ENCODE assay signal across 14 mouse cellular contexts in the genomic region with DNA sequence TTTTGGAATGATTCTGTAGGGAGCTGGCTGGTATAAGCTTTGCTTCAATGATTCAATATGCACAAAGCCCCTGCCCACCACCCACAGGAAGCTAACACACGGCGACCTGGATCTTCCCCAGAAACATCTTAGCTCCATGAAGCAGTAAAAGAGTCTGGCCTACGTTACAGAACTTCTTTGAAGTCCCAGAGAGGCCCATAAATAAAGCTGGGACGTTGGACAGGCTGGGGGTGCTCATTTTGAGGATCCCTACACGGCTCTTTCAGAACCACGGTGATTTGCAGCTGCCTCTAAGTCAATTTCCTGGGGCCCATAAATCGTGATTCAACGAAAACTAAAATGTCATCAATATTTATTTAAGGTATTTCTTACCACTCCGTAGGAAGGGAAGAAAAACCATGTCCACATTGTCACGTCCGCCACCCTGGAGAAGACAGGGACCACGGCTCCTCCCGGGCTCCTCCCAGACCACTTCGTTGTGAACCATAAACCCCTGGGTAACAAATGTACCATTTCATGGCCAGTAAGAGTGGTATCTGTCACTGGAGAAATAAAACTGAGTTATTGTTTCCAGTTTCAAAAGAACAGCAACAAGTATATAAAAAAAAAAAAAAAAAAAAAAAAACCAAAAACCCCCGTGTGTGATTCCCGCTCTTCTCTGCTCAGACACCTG.
DNase-seq lines count a peak whose midpoint lies in the region; ATAC-seq and TF ChIP-seq lines count a peak whose summit lies in the region.
"Had no signal": no experiment of that assay in that cellular context is flagged by ENCODE, and none has a peak within 500 bp of the region (broad histone marks: within the 10 kb centered on the region; RNA-seq: fewer than 3 reads in every experiment).

No protein-coding gene starts in this region.

- peaks cover 5% of the 10 kb centered on the region; the same call in 1 of the 2 replicates for H3K27me3 ChIP-seq in kidney, postnatal 0 days (ENCODE audit: insufficient read depth, low read length)
- no peaks in the 10 kb centered on the region for H3K27me3 ChIP-seq in midbrain, embryonic 11.5 days (ENCODE audit: control insufficient read depth, insufficient read depth, low read length)
- H3K27me3 ChIP-seq in neural tube, embryonic 15.5 days (replicated peaks): peaks cover 21% of the 10 kb centered on the region

- no peaks in the 10 kb centered on the region for H3K36me3 ChIP-seq in kidney, postnatal 0 days (ENCODE audit: insufficient read depth, low read length)
- H3K36me3 ChIP-seq in midbrain, embryonic 11.5 days (ENCODE audit: control insufficient read depth, insufficient read depth, low read length): no peaks in the 10 kb centered on the region
- H3K36me3 ChIP-seq in neural tube, embryonic 15.5 days: no peaks in the 10 kb centered on the region
- H3K36me3 ChIP-seq: G1E; intestine, embryonic 15.5 days had no signal

- H3K27ac ChIP-seq in kidney, postnatal 0 days: no peak overlapping the region
- no peak overlapping the region for H3K27ac ChIP-seq in midbrain, embryonic 11.5 days (ENCODE audit: low read depth, low read length)
- H3K27ac ChIP-seq in neural tube, embryonic 15.5 days (replicated peaks): no peak overlapping the region
- H3K27ac ChIP-seq: forebrain, embryonic 13.5 days; gastrocnemius, adult 2 months; intestine, embryonic 15.5 days had no signal

- H3K9me3 ChIP-seq in kidney, postnatal 0 days (replicated peaks; ENCODE audit: low read length): no peaks in the 10 kb centered on the region
- H3K9me3 ChIP-seq in midbrain, embryonic 11.5 days (ENCODE audit: control insufficient read depth, low read length): no peaks in the 10 kb centered on the region
- H3K9me3 ChIP-seq in neural tube, embryonic 15.5 days (replicated peaks): no peaks in the 10 kb centered on the region
- H3K9me3 ChIP-seq: forebrain, embryonic 13.5 days; G1E; intestine, embryonic 15.5 days had no signal

- no peak overlapping the region for H3K4me3 ChIP-seq in kidney, postnatal 0 days (replicated peaks; ENCODE audit: low read depth, low read length)
- no peak overlapping the region for H3K4me3 ChIP-seq in midbrain, embryonic 11.5 days (ENCODE audit: low read depth, low read length)
- H3K4me3 ChIP-seq in neural tube, embryonic 15.5 days (replicated peaks): no peak overlapping the region
- H3K4me3 ChIP-seq: forebrain, embryonic 13.5 days; gastrocnemius, adult 2 months; intestine, embryonic 15.5 days had no signal

- no peak overlapping the region; the same call in 1 of the 2 replicates for H3K4me2 ChIP-seq in kidney, postnatal 0 days (ENCODE audit: low read length)
- H3K4me2 ChIP-seq in midbrain, embryonic 11.5 days: peak overlapping the region; percentile 20; the same call in 1 of the 2 replicates
- H3K4me2 ChIP-seq in neural tube, embryonic 15.5 days: peak overlapping the region; percentile 49
- H3K4me2 ChIP-seq: intestine, embryonic 15.5 days had no signal

- ATAC-seq in kidney, postnatal 0 days (replicated peaks; ENCODE audit: low FRiP score, low read depth): peak; percentile 78
- no peak for ATAC-seq in midbrain, embryonic 11.5 days (ENCODE audit: low FRiP score)
- no peak for ATAC-seq in neural tube, embryonic 15.5 days (ENCODE audit: low FRiP score)
- ATAC-seq: forebrain, embryonic 13.5 days; intestine, embryonic 15.5 days had no signal

- TF ChIP-seq CTCF in kidney, postnatal 0 days (IDR thresholded peaks at IDR 0.05; ENCODE audit: low read depth): no peak

- peaks cover 9% of the 10 kb centered on the region; the same call in 1 of the 2 replicates for H3K4me1 ChIP-seq in kidney, postnatal 0 days (replicated peaks; ENCODE audit: insufficient read depth, low read length)
- peaks cover 8% of the 10 kb centered on the region for H3K4me1 ChIP-seq in midbrain, embryonic 11.5 days (ENCODE audit: control insufficient read depth, insufficient read depth, low read length)
- H3K4me1 ChIP-seq in neural tube, embryonic 15.5 days: peaks cover 17% of the 10 kb centered on the region

- no peak overlapping the region for H3K9ac ChIP-seq in kidney, postnatal 0 days (ENCODE audit: low read depth, low read length)
- no peak overlapping the region for H3K9ac ChIP-seq in midbrain, embryonic 11.5 days (ENCODE audit: low read length)
- no peak overlapping the region for H3K9ac ChIP-seq in neural tube, embryonic 15.5 days (replicated peaks)
- H3K9ac ChIP-seq: forebrain, embryonic 13.5 days; intestine, embryonic 15.5 days had no signal

- WGBS in kidney, postnatal 0 days: 8% methylated on average over 16 of the region's 16 CpGs
- WGBS in midbrain, embryonic 11.5 days: 69% methylated on average over 16 of the region's 16 CpGs
- 9% methylated on average over 16 of the region's 16 CpGs for WGBS in neural tube, embryonic 15.5 days

- peak; percentile 89 for DNase-seq in kidney, postnatal 0 days (ENCODE audit: low spot score)
- no peak for DNase-seq in kidney, postnatal 14 days
- peak; percentile 36 for DNase-seq in forelimb bud, embryonic 11.5 days (ENCODE audit: low read depth, low spot score)
- peak; percentile 75 for DNase-seq in midbrain, embryonic 11.5 days (ENCODE audit: low spot score, missing footprints)
- no peak for DNase-seq in adrenal gland, adult 18-20 months (ENCODE audit: low spot score in 2 of 2)
- DNase-seq in cerebellum, adult 11 months: no peak
- DNase-seq: adrenal gland, postnatal 25 days; gastrocnemius, adult 2 months; lung, adult 2 months; right cerebral cortex, postnatal 25 days had no signal

Comparison
In these comparisons a context has a peak if more than half of its experiments do, and no peak if none do; other contexts are left out.
1. DNase-seq: peak in kidney, postnatal 0 days (single experiment), forelimb bud, embryonic 11.5 days (single experiment) and midbrain, embryonic 11.5 days (single experiment); none in kidney, postnatal 14 days (single experiment), adrenal gland, adult 18-20 months (0 of 2) and cerebellum, adult 11 months (single experiment).